Mouse (Mus musculus) intestine, postnatal 0 days (tissue): ENCODE measurements around the gene Slc47a2. TPM values are rescaled to one million over a fixed set of nuclear protein-coding genes. Genes with fewer than 3 reads are reported as not detected.
"Not testable (repeated sequence)": the region's sequence is repeated elsewhere in the genome, so short reads cannot be mapped to it uniquely, and the experiment has no call there.

Experiments
- ATAC-seq: fragments of 200-750 bp; cut with Nextera tagmentation; 2 replicates; pipeline ENCODE4 v1.8.0; 2017; ENCODE audit warnings: mild to moderate bottlenecking, moderate TSS enrichment, moderate library complexity
- H3K27ac ChIP-seq: fragments of 300-500 bp; sonication (generic); 2 replicates; pipeline ENCODE4 v1.5.1; 2014; ENCODE audit warnings: mild to moderate bottlenecking, low read depth, low read length, moderate library complexity
- H3K27me3 ChIP-seq: fragments of 300-500 bp; sonication (generic); replicated peaks from 2 replicates; pipeline ENCODE4 v1.6.1; 2014; ENCODE audit warnings: low read length, mixed read lengths; ENCODE audit not compliant: control insufficient read depth, insufficient read depth
- H3K36me3 ChIP-seq: fragments of 300-500 bp; sonication (generic); 2 replicates; pipeline ENCODE4 v1.6.1; 2014; ENCODE audit warnings: mild to moderate bottlenecking, moderate library complexity; ENCODE audit not compliant: control insufficient read depth, insufficient read depth
- H3K4me1 ChIP-seq: fragments of 300-500 bp; sonication (generic); replicated peaks from 2 replicates; pipeline ENCODE4 v1.6.1; 2014; ENCODE audit warnings: antibody characterized with exemption, low read length, mixed read lengths; ENCODE audit not compliant: control insufficient read depth, insufficient read depth
- H3K4me2 ChIP-seq: fragments of 300-500 bp; sonication (generic); replicated peaks from 2 replicates; pipeline ENCODE4 v1.6.1; 2014; ENCODE audit warnings: low read depth, mild to moderate bottlenecking, moderate library complexity
- H3K4me3 ChIP-seq: fragments of 300-500 bp; sonication (generic); 2 replicates; pipeline ENCODE4 v1.5.1; 2014; ENCODE audit warnings: low read depth, low read length
- H3K9ac ChIP-seq: fragments of 300-500 bp; sonication (generic); 2 replicates; pipeline ENCODE4 v1.6.1; 2014; ENCODE audit warnings: mild to moderate bottlenecking, low read depth, low read length
- H3K9me3 ChIP-seq: fragments of 300-500 bp; sonication (generic); 2 replicates; pipeline ENCODE4 v1.6.1; 2016; ENCODE audit warnings: mixed run types; ENCODE audit not compliant: control insufficient read depth
- CTCF ChIP-seq: sonication (generic); IDR thresholded peaks from 2 replicates; pipeline ENCODE4 v1.5.1; 2016; ENCODE audit warnings: low read depth, mild to moderate bottlenecking, control low read depth, antibody characterized with exemption, moderate library complexity
- WGBS: fragments of 180-500 bp; shearing (Covaris S2); extraction: QIAGEN DNeasy Blood & Tissue Kit; methylation state at CpG from one replicate; pipeline ENCODE4 v1.1.7; 2014; 5-methylcytosine and 5-hydroxymethylcytosine counted together
- polyA plus RNA-seq: library from polyadenylated mRNA; unstranded; fragments of >200 nt; fragmentation: Nextera tagmentation; extraction: Ambion mirVana; gene quantifications from 2 replicates; pipeline ENCODE4 v1.2.1, GENCODE M21; 2015

Slc47a2 gene
- polyA plus RNA-seq, 1 experiment from 2014 or later = not detected

DNA sequence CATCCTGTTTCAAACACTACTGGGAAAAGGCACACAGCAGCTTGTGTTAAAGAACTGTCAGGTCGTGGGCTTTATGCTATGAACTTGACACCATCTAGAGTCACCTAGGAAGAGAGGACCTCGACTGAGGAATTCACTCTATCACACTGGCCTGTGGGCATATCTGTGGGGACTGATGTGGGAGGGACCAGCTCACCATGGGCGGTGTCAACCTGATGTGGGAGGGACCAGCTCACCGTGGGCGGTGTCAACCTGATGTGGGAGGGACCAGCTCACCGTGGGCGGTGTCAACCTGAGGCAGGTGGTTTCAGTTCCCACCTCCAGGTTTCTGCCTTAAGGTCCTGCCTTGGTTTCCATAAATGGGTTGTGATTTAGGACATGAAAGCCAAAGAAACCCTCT, 34.9 kb downstream of the Slc47a2 start:
- H3K27ac ChIP-seq = no peak overlapping the region
- no peaks in the 10 kb centered on the region for H3K36me3 ChIP-seq
- H3K4me1 ChIP-seq = no peaks in the 10 kb centered on the region
- H3K4me3 ChIP-seq = no peak overlapping the region
- H3K9me3 ChIP-seq = no peaks in the 10 kb centered on the region
- ATAC-seq = no peak; the same call in 1 of the 2 replicates
- H3K9ac ChIP-seq = no peak overlapping the region
- WGBS = 42% methylated on average over 7 of the region's 7 CpGs
- no peak overlapping the region for H3K4me2 ChIP-seq
- no peaks in the 10 kb centered on the region for H3K27me3 ChIP-seq
- TF ChIP-seq CTCF = no peak

DNA sequence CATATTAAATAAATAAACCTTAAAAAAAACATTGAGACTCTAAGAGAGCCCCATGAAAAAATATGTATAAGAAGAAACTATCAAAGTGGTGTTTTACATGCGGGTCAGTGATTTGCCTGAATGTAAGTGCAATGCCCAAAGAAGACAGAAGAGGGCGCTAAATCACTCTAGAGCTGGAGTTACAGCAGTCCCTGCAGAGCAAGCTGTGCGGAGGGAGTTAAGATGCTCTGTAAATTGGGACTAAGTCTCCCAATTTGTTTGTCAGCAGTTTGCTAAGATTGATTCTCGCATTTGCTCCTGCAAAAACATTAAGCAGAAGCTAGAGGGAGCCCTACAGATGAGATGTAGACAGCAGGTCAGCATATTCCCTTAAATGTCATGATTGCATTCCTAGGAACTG, 37.3 kb downstream of the Slc47a2 start:
- Histone ChIP-seq H3K4me1 (no peaks in the 10 kb centered on the region), H3K27me3 (no peaks in the 10 kb centered on the region), H3K9me3 (no peaks in the 10 kb centered on the region), H3K36me3 (no peaks in the 10 kb centered on the region), H3K4me3 (no peak overlapping the region), H3K9ac (no peak overlapping the region), H3K27ac (no peak overlapping the region), H3K4me2 (no peak overlapping the region)
- ATAC-seq = no peak
- TF ChIP-seq CTCF = peak; percentile 58
- WGBS = 78% methylated on average over 4 of the region's 4 CpGs

DNA sequence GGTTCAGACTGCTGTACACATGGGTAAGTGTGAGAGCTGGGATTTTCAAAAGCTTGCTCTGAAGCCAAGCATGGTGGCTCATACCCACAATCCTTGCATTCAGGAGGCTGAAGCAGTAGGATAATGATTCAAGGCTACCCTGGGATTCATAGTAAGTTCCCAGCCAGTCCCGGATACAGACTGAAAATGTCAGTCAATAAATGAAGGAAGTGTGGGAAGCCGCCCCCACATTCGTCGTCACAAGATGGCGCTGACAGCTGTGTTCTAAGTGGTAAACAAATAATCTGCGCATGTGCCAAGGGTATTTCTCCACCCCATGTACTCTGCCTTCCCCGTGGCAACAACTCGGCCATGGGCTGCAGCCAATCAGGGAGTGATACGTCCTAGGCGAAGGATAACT, 38.1 kb downstream of the Slc47a2 start:
- H3K27ac ChIP-seq, H3K4me1 ChIP-seq, ATAC-seq, H3K9me3 ChIP-seq, H3K9ac ChIP-seq, H3K36me3 ChIP-seq, H3K27me3 ChIP-seq, H3K4me3 ChIP-seq, H3K4me2 ChIP-seq: not testable (repeated sequence)
- WGBS = 96% methylated on average over 6 of the region's 10 CpGs

DNA sequence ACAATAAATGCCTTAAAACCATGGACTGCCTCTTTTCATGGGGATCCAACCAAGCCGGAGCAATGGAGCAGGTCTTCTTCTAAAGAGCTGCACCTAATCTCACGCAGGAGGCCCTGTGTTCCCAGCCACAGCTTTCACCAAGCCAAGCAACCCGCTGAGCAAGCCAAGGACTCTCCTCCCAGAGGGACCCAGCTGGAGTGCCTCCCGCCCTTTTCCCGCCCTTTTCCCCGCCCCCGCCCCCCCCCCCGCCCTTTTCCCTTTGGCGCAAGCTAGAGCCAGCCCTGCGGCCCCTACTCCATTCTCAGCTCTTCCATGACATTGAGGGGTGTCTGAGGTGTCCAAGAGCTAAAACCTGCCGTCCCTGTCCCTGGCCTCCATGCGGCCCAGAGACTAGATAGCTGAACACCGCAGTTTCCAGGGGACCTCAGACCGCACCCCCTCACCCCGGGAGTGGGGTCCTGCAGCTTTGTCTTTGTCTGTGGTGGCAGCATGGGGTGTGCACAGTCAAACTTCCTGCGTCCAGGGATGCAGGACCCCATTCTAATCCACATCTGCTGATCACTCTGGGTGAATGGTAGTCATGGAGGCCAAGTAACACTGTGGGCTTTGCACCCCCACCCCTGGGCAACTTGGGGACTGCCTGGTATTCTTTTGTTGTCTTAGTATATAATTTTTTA, 41.8 kb downstream of the Slc47a2 start:
- no peaks in the 10 kb centered on the region for H3K27me3 ChIP-seq
- no peak overlapping the region for H3K9ac ChIP-seq
- peak overlapping the region; percentile 47 for H3K4me2 ChIP-seq
- 28% methylated on average over 13 of the region's 16 CpGs for WGBS
- no peaks in the 10 kb centered on the region for H3K9me3 ChIP-seq
- H3K27ac ChIP-seq = no peak overlapping the region
- H3K4me3 ChIP-seq = no peak overlapping the region
- peak; percentile 35 for ATAC-seq
- no peak for TF ChIP-seq CTCF
- H3K4me1 ChIP-seq = no peaks in the 10 kb centered on the region
- H3K36me3 ChIP-seq = no peaks in the 10 kb centered on the region

DNA sequence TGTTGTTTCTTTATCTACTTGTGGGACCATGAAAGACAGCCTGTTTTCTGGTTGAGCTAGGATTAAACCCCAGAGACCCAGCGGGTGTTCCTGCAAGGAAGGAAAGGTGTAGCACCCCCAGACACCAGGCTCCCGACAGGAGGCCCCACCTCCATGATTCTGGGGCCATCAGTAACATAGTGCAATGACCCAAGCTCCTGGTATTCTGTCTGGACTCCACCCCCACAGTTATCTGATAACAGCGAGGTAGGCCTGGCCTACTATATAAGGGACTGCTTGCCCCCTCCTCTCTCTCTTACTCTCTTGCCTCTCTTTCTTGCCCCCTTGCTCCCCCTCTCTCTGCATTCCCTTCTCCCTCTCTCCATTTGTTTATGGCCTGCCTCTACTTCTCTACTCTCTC, 42.5 kb downstream of the Slc47a2 start:
- no peaks in the 10 kb centered on the region for H3K27me3 ChIP-seq
- H3K4me2 ChIP-seq = peak overlapping the region; percentile 47
- no peak for TF ChIP-seq CTCF
- ATAC-seq = 0 out of 2 replicates have a peak, but pooled peaks have one; percentile 41
- no peak overlapping the region for H3K27ac ChIP-seq
- H3K9ac ChIP-seq = no peak overlapping the region
- no peaks in the 10 kb centered on the region for H3K36me3 ChIP-seq
- H3K9me3 ChIP-seq = no peaks in the 10 kb centered on the region
- 52% methylated on average over 3 of the region's 3 CpGs for WGBS
- no peak overlapping the region for H3K4me3 ChIP-seq
- no peaks in the 10 kb centered on the region for H3K4me1 ChIP-seq

DNA sequence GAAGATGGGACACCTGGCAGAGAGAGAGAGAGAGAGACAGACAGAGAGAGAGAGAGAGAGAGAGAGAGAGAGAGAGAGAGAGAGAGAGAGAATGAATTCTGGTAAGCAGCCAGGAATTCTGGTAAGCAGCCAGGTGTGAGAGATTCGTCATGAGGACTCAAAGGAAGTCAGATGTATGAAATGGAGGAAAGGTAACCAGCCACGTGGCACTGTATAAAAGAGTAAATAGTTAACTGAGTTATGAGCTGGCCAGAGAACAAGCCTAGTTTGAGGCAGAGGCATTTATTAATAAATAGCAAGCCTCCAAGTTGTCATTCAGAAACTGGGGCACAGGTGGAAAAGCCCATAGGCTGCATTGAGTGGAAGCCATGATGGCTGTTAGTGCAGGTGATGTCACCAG, 44.8 kb downstream of the Slc47a2 start:
- no peak overlapping the region for H3K27ac ChIP-seq
- no peak overlapping the region for H3K4me2 ChIP-seq
- no peaks in the 10 kb centered on the region for H3K36me3 ChIP-seq
- ATAC-seq = no peak
- H3K9me3 ChIP-seq = no peaks in the 10 kb centered on the region
- H3K9ac ChIP-seq = no peak overlapping the region
- H3K27me3 ChIP-seq = no peaks in the 10 kb centered on the region
- WGBS = 48% methylated on average over 2 of the region's 2 CpGs
- H3K4me3 ChIP-seq = no peak overlapping the region
- no peak for TF ChIP-seq CTCF
- H3K4me1 ChIP-seq = no peaks in the 10 kb centered on the region

DNA sequence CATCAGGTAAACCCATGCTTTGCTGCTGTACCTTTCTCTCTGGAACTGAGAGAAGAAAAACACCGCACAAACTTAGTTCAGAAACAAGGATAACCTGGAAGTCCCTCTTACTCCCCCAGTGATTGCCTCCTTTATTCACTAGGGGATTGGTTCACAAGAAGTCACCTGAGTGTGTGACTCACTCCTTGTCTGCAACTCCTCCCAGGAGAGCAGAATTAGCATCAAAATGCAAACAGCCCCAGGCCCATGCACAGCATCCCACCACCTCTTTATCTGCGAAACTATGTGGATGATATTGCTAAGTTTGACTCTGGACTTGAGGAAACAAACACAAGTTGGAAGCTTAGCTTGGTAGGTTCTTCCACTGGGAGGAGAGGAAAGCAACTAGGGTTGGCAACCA, 45.3 kb downstream of the Slc47a2 start:
- H3K9ac ChIP-seq = no peak overlapping the region
- no peaks in the 10 kb centered on the region for H3K9me3 ChIP-seq
- TF ChIP-seq CTCF = no peak
- no peak overlapping the region for H3K4me3 ChIP-seq
- WGBS = 83% methylated on average over 2 of the region's 2 CpGs
- H3K4me1 ChIP-seq = no peaks in the 10 kb centered on the region
- H3K4me2 ChIP-seq = no peak overlapping the region
- ATAC-seq = no peak
- no peaks in the 10 kb centered on the region for H3K27me3 ChIP-seq
- H3K27ac ChIP-seq = no peak overlapping the region
- H3K36me3 ChIP-seq = no peaks in the 10 kb centered on the region
